Mouse (Mus musculus) stomach, postnatal 0 days (tissue): ENCODE measurements around the gene Txndc11.

ENCODE experiments used
- CTCF ChIP-seq: IDR thresholded peaks from 2 replicates; pipeline ENCODE4 v1.5.1; 2016; ENCODE audit warnings: antibody characterized with exemption, low read depth, mild to moderate bottlenecking, moderate library complexity
- EP300 ChIP-seq: optimal IDR thresholded peaks from 2 replicates; pipeline ENCODE3; 2016; ENCODE audit warnings: antibody characterized with exemption

DNA sequence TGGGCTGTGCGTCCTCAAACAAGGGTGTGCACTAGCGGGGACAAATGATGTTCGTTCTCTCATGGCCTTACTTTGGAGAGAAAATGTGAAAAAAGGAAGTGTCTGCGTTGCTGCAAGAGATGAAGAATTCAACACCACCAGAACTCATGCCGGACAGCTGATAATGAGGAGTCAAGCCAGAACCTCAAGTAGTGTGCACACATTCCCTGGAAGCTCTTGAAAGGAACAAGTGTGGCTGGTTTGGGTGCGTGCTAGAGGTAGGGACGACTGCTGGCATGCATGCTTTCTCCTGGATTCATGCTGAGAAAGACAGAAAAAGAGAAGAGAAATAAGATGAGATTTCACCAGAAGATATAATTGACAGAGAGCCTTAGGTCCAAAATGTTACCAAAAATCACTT, 87.3 kb downstream of the Txndc11 start:
- TF ChIP-seq CTCF (no peak), EP300 (no peak)
